Mouse (Mus musculus): Measurements from ENCODE around the gene Car11. TPM values are rescaled to one million over a fixed set of nuclear protein-coding genes. Genes with fewer than 3 reads are reported as not detected.

Gene Car11
- total and polyA plus RNA-seq, 3 experiments: 0.77 to 1.5 TPM; not detected in 1

- Histone ChIP-seq H3K36me3 (ENCODE audit: control insufficient read depth in 1 of 2, insufficient read depth in 2 of 2, low read length in 2 of 2) (no peaks in the 10 kb centered on the region), H3K9ac (ENCODE audit: control insufficient read depth, low read depth, low read length, poor library complexity, severe bottlenecking) (no peak overlapping the region), H3K9me3 (replicated peaks; ENCODE audit: insufficient read depth, low read length) (no peaks in the 10 kb centered on the region), H3K4me1 (ENCODE audit: control insufficient read depth in 1 of 2, insufficient read depth in 2 of 2, low read length in 2 of 2) (no peaks in the 10 kb centered on the region), H3K4me3 (ENCODE audit: control insufficient read depth in 1 of 2, insufficient read depth in 1 of 2, low read depth in 2 of 2, low read length in 2 of 2) (no peak overlapping the region), H3K79me2 (ENCODE audit: control insufficient read depth, insufficient read depth, low read length, poor library complexity) (no peaks in the 10 kb centered on the region), H3K27ac (ENCODE audit: control insufficient read depth, low read depth, low read length) (no peak overlapping the region), H3K27me3 (ENCODE audit: control insufficient read depth in 1 of 2, insufficient read depth in 2 of 2, low read length in 2 of 2) (peaks cover 0 to 2% of the 10 kb centered on the region in 2 experiments; a peak in 1 of 4 replicates)
- no peak for TF ChIP-seq ZKSCAN1 (IDR thresholded peaks at IDR 0.05; ENCODE audit: low read depth, low read length)
- no peak for TF ChIP-seq USF2 (IDR thresholded peaks at IDR 0.05; ENCODE audit: borderline replicate concordance in 1 of 2, insufficient read depth in 1 of 2, low read depth in 1 of 2, low read length in 2 of 2)
- no peak for TF ChIP-seq ZNF384 (IDR thresholded peaks at IDR 0.05; ENCODE audit: low read depth, low read length)
- no peak for TF ChIP-seq NRF1 (IDR thresholded peaks at IDR 0.05; ENCODE audit: insufficient read depth, low read depth, low read length, poor library complexity, severe bottlenecking)
- TF ChIP-seq CHD2 (IDR thresholded peaks at IDR 0.05; ENCODE audit: low read length): no peak
- TF ChIP-seq RAD21 (IDR thresholded peaks at IDR 0.05; ENCODE audit: low read depth, low read length): no peak
- TF ChIP-seq MEF2A (IDR thresholded peaks at IDR 0.05; ENCODE audit: extremely low read depth, insufficient replicate concordance, low read depth, low read length, poor library complexity, severe bottlenecking): no peak
- no peak for TF ChIP-seq MYC (IDR thresholded peaks at IDR 0.05; ENCODE audit: low read depth, low read length)
- no peak for TF ChIP-seq POLR2AphosphoS5 (IDR thresholded peaks at IDR 0.05; ENCODE audit: borderline replicate concordance, low read depth, low read length)
- TF ChIP-seq MXI1 (IDR thresholded peaks at IDR 0.05; ENCODE audit: low read depth, low read length): no peak
- no peak for TF ChIP-seq E2F4 (IDR thresholded peaks at IDR 0.05; ENCODE audit: borderline replicate concordance, low read depth, low read length)
- no peak for TF ChIP-seq CTCF (IDR thresholded peaks at IDR 0.05 in 2 of 3, conservative IDR thresholded peaks at IDR 0.05 in 1 of 3; ENCODE audit: control insufficient read depth in 1 of 3, insufficient read depth in 1 of 3, low read depth in 2 of 3, low read length in 3 of 3, poor library complexity in 1 of 3, severe bottlenecking in 1 of 3)
- TF ChIP-seq KAT2A (conservative IDR thresholded peaks at IDR 0.05; ENCODE audit: low read depth, low read length): no peak
- no peak for TF ChIP-seq ZC3H11A (IDR thresholded peaks at IDR 0.05; ENCODE audit: low read depth, low read length)
- TF ChIP-seq USF1 (IDR thresholded peaks at IDR 0.05; ENCODE audit: low read depth, low read length): no peak
- TF ChIP-seq TBP (IDR thresholded peaks at IDR 0.05; ENCODE audit: low read depth, low read length): no peak
- TF ChIP-seq MAX (IDR thresholded peaks at IDR 0.05; ENCODE audit: low read length): no peak
- no peak for TF ChIP-seq BHLHE40 (IDR thresholded peaks at IDR 0.05; ENCODE audit: borderline replicate concordance, low read depth, low read length)
- no peak for TF ChIP-seq UBTF (IDR thresholded peaks at IDR 0.05; ENCODE audit: borderline replicate concordance, insufficient read depth, low read depth, low read length)
- DNase-seq (ENCODE audit: low read depth, low spot score): no peak
Measured at GRCm38 (mm10) chr7:45750162-45750561, 50.5 kb downstream of the Car11 start.

Other genes starting within 250 kb of the Car11 start
Only the 30 nearest of the 34 such genes appear.
- gene Tulp2, start 218.0 kb upstream of the Car11 start, total RNA-seq (2012; rRNA removed): 0.56 and 1.1 TPM in 2 replicates
- 1 to 10 TPM in 1 of 2 experiments, not detected in 1; 1.2 TPM for gene Tulp2, start 218.0 kb upstream of the Car11 start, polyA plus RNA-seq (2012; ENCODE audit: insufficient read depth in 1 of 2, insufficient read length in 2 of 2, low read depth in 1 of 2, low replicate concordance in 2 of 2, missing spikeins in 1 of 2)
- not detected in 2 replicates for gene Gm45808, start 213.0 kb upstream of the Car11 start, total RNA-seq (2012; rRNA removed)
- not detected for gene Gm45808, start 213.0 kb upstream of the Car11 start, polyA plus RNA-seq (2012; ENCODE audit: insufficient read depth in 1 of 2, insufficient read length in 2 of 2, low read depth in 1 of 2, low replicate concordance in 2 of 2, missing spikeins in 1 of 2)
- gene Dhdh, start 211.0 kb upstream of the Car11 start, total RNA-seq (2012; rRNA removed): 0.08 and 0.10 TPM in 2 replicates
- gene Dhdh, start 211.0 kb upstream of the Car11 start, polyA plus RNA-seq (2012; ENCODE audit: insufficient read depth in 1 of 2, insufficient read length in 2 of 2, low read depth in 1 of 2, low replicate concordance in 2 of 2, missing spikeins in 1 of 2): 1 to 10 TPM in 1 of 2 experiments, not detected in 1; 1.6 TPM
- 196 and 224 TPM in 2 replicates for gene Nucb1, start 189.4 kb upstream of the Car11 start, total RNA-seq (2012; rRNA removed)
- 100 to 1,000 TPM in 1 of 2 experiments, 10 to 100 TPM in 1; 92.3 to 343 TPM for gene Nucb1, start 189.4 kb upstream of the Car11 start, polyA plus RNA-seq (2012; ENCODE audit: insufficient read depth in 1 of 2, insufficient read length in 2 of 2, low read depth in 1 of 2, low replicate concordance in 2 of 2, missing spikeins in 1 of 2)
- 27.0 and 27.2 TPM in 2 replicates for gene Ppp1r15a, start 173.6 kb upstream of the Car11 start, total RNA-seq (2012; rRNA removed)
- gene Ppp1r15a, start 173.6 kb upstream of the Car11 start, polyA plus RNA-seq (2012; ENCODE audit: insufficient read depth in 1 of 2, insufficient read length in 2 of 2, low read depth in 1 of 2, low replicate concordance in 2 of 2, missing spikeins in 1 of 2): 10 to 100 TPM in 1 of 2 experiments, not detected in 1; 78.0 TPM
- gene Plekha4, start 173.5 kb upstream of the Car11 start, total RNA-seq (2012; rRNA removed): 0.12 and 0.36 TPM in 2 replicates
- gene Plekha4, start 173.5 kb upstream of the Car11 start, polyA plus RNA-seq (2012; ENCODE audit: insufficient read depth in 1 of 2, insufficient read length in 2 of 2, low read depth in 1 of 2, low replicate concordance in 2 of 2, missing spikeins in 1 of 2): under 1 TPM in 1 of 2 experiments, not detected in 1; 0.65 TPM
- gene Hsd17b14, start 144.9 kb upstream of the Car11 start, total RNA-seq (2012; rRNA removed): 1.8 and 2.0 TPM in 2 replicates
- gene Hsd17b14, start 144.9 kb upstream of the Car11 start, polyA plus RNA-seq (2012; ENCODE audit: insufficient read depth in 1 of 2, insufficient read length in 2 of 2, low read depth in 1 of 2, low replicate concordance in 2 of 2, missing spikeins in 1 of 2): 1 to 10 TPM in 1 of 2 experiments, not detected in 1; 9.3 TPM
- 47.4 and 49.4 TPM in 2 replicates for gene Bcat2, start 129.7 kb upstream of the Car11 start, total RNA-seq (2012; rRNA removed)
- 100 to 1,000 TPM in 1 of 2 experiments, not detected in 1; 140 TPM for gene Bcat2, start 129.7 kb upstream of the Car11 start, polyA plus RNA-seq (2012; ENCODE audit: insufficient read depth in 1 of 2, insufficient read length in 2 of 2, low read depth in 1 of 2, low replicate concordance in 2 of 2, missing spikeins in 1 of 2)
- gene Fgf21, start 84.4 kb upstream of the Car11 start, total RNA-seq (2012; rRNA removed): not detected in 2 replicates
- gene Fgf21, start 84.4 kb upstream of the Car11 start, polyA plus RNA-seq (2012; ENCODE audit: insufficient read depth in 1 of 2, insufficient read length in 2 of 2, low read depth in 1 of 2, low replicate concordance in 2 of 2, missing spikeins in 1 of 2): not detected
- gene Fut1, start 82.6 kb upstream of the Car11 start, total RNA-seq (2012; rRNA removed): 0.07 TPM in 1 of 2 replicates, not detected in the other
- under 1 TPM in 1 of 2 experiments, not detected in 1; 0.04 TPM for gene Fut1, start 82.6 kb upstream of the Car11 start, polyA plus RNA-seq (2012; ENCODE audit: insufficient read depth in 1 of 2, insufficient read length in 2 of 2, low read depth in 1 of 2, low replicate concordance in 2 of 2, missing spikeins in 1 of 2)
- not detected in 2 replicates for gene Izumo1, start 78.0 kb upstream of the Car11 start, total RNA-seq (2012; rRNA removed)
- under 1 TPM in 1 of 2 experiments, not detected in 1; 0.04 TPM for gene Izumo1, start 78.0 kb upstream of the Car11 start, polyA plus RNA-seq (2012; ENCODE audit: insufficient read depth in 1 of 2, insufficient read length in 2 of 2, low read depth in 1 of 2, low replicate concordance in 2 of 2, missing spikeins in 1 of 2)
- 1.1 TPM in 2 replicates for gene Rasip1, start 72.4 kb upstream of the Car11 start, total RNA-seq (2012; rRNA removed)
- under 1 TPM in 1 of 2 experiments, not detected in 1; 0.65 TPM for gene Rasip1, start 72.4 kb upstream of the Car11 start, polyA plus RNA-seq (2012; ENCODE audit: insufficient read depth in 1 of 2, insufficient read length in 2 of 2, low read depth in 1 of 2, low replicate concordance in 2 of 2, missing spikeins in 1 of 2)
- gene Mamstr, start 59.9 kb upstream of the Car11 start, total RNA-seq (2012; rRNA removed): not detected in 2 replicates
- gene Mamstr, start 59.9 kb upstream of the Car11 start, polyA plus RNA-seq (2012; ENCODE audit: insufficient read depth in 1 of 2, insufficient read length in 2 of 2, low read depth in 1 of 2, low replicate concordance in 2 of 2, missing spikeins in 1 of 2): not detected
- gene Fut2, start 33.4 kb upstream of the Car11 start, total RNA-seq (2012; rRNA removed): not detected in 2 replicates
- gene Fut2, start 33.4 kb upstream of the Car11 start, polyA plus RNA-seq (2012; ENCODE audit: insufficient read depth in 1 of 2, insufficient read length in 2 of 2, low read depth in 1 of 2, low replicate concordance in 2 of 2, missing spikeins in 1 of 2): not detected
- gene Ntn5, start 15.8 kb upstream of the Car11 start, total RNA-seq (2012; rRNA removed): not detected in 2 replicates
- gene Ntn5, start 15.8 kb upstream of the Car11 start, polyA plus RNA-seq (2012; ENCODE audit: insufficient read depth in 1 of 2, insufficient read length in 2 of 2, low read depth in 1 of 2, low replicate concordance in 2 of 2, missing spikeins in 1 of 2): under 1 TPM in 1 of 2 experiments, not detected in 1; 0.13 TPM
- not detected in 2 replicates for gene Sec1, start 5.4 kb upstream of the Car11 start, total RNA-seq (2012; rRNA removed)
- gene Sec1, start 5.4 kb upstream of the Car11 start, polyA plus RNA-seq (2012; ENCODE audit: insufficient read depth in 1 of 2, insufficient read length in 2 of 2, low read depth in 1 of 2, low replicate concordance in 2 of 2, missing spikeins in 1 of 2): not detected
- gene Dbp, start 5.2 kb downstream of the Car11 start, total RNA-seq (2012; rRNA removed): 21.1 and 24.4 TPM in 2 replicates
- gene Dbp, start 5.2 kb downstream of the Car11 start, polyA plus RNA-seq (2012; ENCODE audit: insufficient read depth in 1 of 2, insufficient read length in 2 of 2, low read depth in 1 of 2, low replicate concordance in 2 of 2, missing spikeins in 1 of 2): 10 to 100 TPM in 1 of 2 experiments, not detected in 1; 22.5 TPM
- gene Rpl18, start 15.6 kb downstream of the Car11 start, total RNA-seq (2012; rRNA removed): 3,210 and 3,724 TPM in 2 replicates
- 1,000 to 10,000 TPM in 1 of 2 experiments, not detected in 1; 3,544 TPM for gene Rpl18, start 15.6 kb downstream of the Car11 start, polyA plus RNA-seq (2012; ENCODE audit: insufficient read depth in 1 of 2, insufficient read length in 2 of 2, low read depth in 1 of 2, low replicate concordance in 2 of 2, missing spikeins in 1 of 2)
- gene Sphk2, start 18.2 kb downstream of the Car11 start, total RNA-seq (2012; rRNA removed): 18.3 and 21.0 TPM in 2 replicates
- 10 to 100 TPM in 1 of 2 experiments, not detected in 1; 40.2 TPM for gene Sphk2, start 18.2 kb downstream of the Car11 start, polyA plus RNA-seq (2012; ENCODE audit: insufficient read depth in 1 of 2, insufficient read length in 2 of 2, low read depth in 1 of 2, low replicate concordance in 2 of 2, missing spikeins in 1 of 2)
- 0.95 and 1.0 TPM in 2 replicates for gene Fam83e, start 21.4 kb downstream of the Car11 start, total RNA-seq (2012; rRNA removed)
- under 1 TPM in 1 of 2 experiments, not detected in 1; 0.43 TPM for gene Fam83e, start 21.4 kb downstream of the Car11 start, polyA plus RNA-seq (2012; ENCODE audit: insufficient read depth in 1 of 2, insufficient read length in 2 of 2, low read depth in 1 of 2, low replicate concordance in 2 of 2, missing spikeins in 1 of 2)
- gene Spaca4, start 26.0 kb downstream of the Car11 start, total RNA-seq (2012; rRNA removed): not detected in 2 replicates
- under 1 TPM in 1 of 2 experiments, not detected in 1; 0.38 TPM for gene Spaca4, start 26.0 kb downstream of the Car11 start, polyA plus RNA-seq (2012; ENCODE audit: insufficient read depth in 1 of 2, insufficient read length in 2 of 2, low read depth in 1 of 2, low replicate concordance in 2 of 2, missing spikeins in 1 of 2)
- gene Lmtk3, start 83.9 kb downstream of the Car11 start, total RNA-seq (2012; rRNA removed): 0.03 and 0.04 TPM in 2 replicates
- gene Lmtk3, start 83.9 kb downstream of the Car11 start, polyA plus RNA-seq (2012; ENCODE audit: insufficient read depth in 1 of 2, insufficient read length in 2 of 2, low read depth in 1 of 2, low replicate concordance in 2 of 2, missing spikeins in 1 of 2): under 1 TPM in 1 of 2 experiments, not detected in 1; 0.40 TPM
- gene Sult2b1, start 84.8 kb downstream of the Car11 start, total RNA-seq (2012; rRNA removed): 0.08 and 0.16 TPM in 2 replicates
- under 1 TPM in 1 of 2 experiments, not detected in 1; 0.47 TPM for gene Sult2b1, start 84.8 kb downstream of the Car11 start, polyA plus RNA-seq (2012; ENCODE audit: insufficient read depth in 1 of 2, insufficient read length in 2 of 2, low read depth in 1 of 2, low replicate concordance in 2 of 2, missing spikeins in 1 of 2)
- gene Cyth2, start 114.7 kb downstream of the Car11 start, total RNA-seq (2012; rRNA removed): 42.6 and 52.9 TPM in 2 replicates
- gene Cyth2, start 114.7 kb downstream of the Car11 start, polyA plus RNA-seq (2012; ENCODE audit: insufficient read depth in 1 of 2, insufficient read length in 2 of 2, low read depth in 1 of 2, low replicate concordance in 2 of 2, missing spikeins in 1 of 2): 10 to 100 TPM in 1 of 2 experiments, not detected in 1; 92.2 TPM
- gene Kcnj14, start 124.9 kb downstream of the Car11 start, total RNA-seq (2012; rRNA removed): 0.39 and 0.46 TPM in 2 replicates
- gene Kcnj14, start 124.9 kb downstream of the Car11 start, polyA plus RNA-seq (2012; ENCODE audit: insufficient read depth in 1 of 2, insufficient read length in 2 of 2, low read depth in 1 of 2, low replicate concordance in 2 of 2, missing spikeins in 1 of 2): 1 to 10 TPM in 1 of 2 experiments, not detected in 1; 1.3 TPM
- gene Grwd1, start 131.1 kb downstream of the Car11 start, total RNA-seq (2012; rRNA removed): 132 and 173 TPM in 2 replicates
- gene Grwd1, start 131.1 kb downstream of the Car11 start, polyA plus RNA-seq (2012; ENCODE audit: insufficient read depth in 1 of 2, insufficient read length in 2 of 2, low read depth in 1 of 2, low replicate concordance in 2 of 2, missing spikeins in 1 of 2): 100 to 1,000 TPM in 1 of 2 experiments, 10 to 100 TPM in 1; 82.2 to 108 TPM
- 33.2 and 42.3 TPM in 2 replicates for gene Kdelr1, start 172.9 kb downstream of the Car11 start, total RNA-seq (2012; rRNA removed)
- gene Kdelr1, start 172.9 kb downstream of the Car11 start, polyA plus RNA-seq (2012; ENCODE audit: insufficient read depth in 1 of 2, insufficient read length in 2 of 2, low read depth in 1 of 2, low replicate concordance in 2 of 2, missing spikeins in 1 of 2): 10 to 100 TPM in 1 of 2 experiments, not detected in 1; 60.6 TPM
- gene Grin2d, start 178.5 kb downstream of the Car11 start, total RNA-seq (2012; rRNA removed): 0.16 and 0.19 TPM in 2 replicates
- under 1 TPM in 1 of 2 experiments, not detected in 1; 0.57 TPM for gene Grin2d, start 178.5 kb downstream of the Car11 start, polyA plus RNA-seq (2012; ENCODE audit: insufficient read depth in 1 of 2, insufficient read length in 2 of 2, low read depth in 1 of 2, low replicate concordance in 2 of 2, missing spikeins in 1 of 2)
- 0.33 and 0.46 TPM in 2 replicates for gene Syngr4, start 196.9 kb downstream of the Car11 start, total RNA-seq (2012; rRNA removed)
- 1 to 10 TPM in 1 of 2 experiments, not detected in 1; 1.1 TPM for gene Syngr4, start 196.9 kb downstream of the Car11 start, polyA plus RNA-seq (2012; ENCODE audit: insufficient read depth in 1 of 2, insufficient read length in 2 of 2, low read depth in 1 of 2, low replicate concordance in 2 of 2, missing spikeins in 1 of 2)
- gene Tmem143, start 197.1 kb downstream of the Car11 start, total RNA-seq (2012; rRNA removed): 10.1 and 10.7 TPM in 2 replicates
- 10 to 100 TPM in 1 of 2 experiments, not detected in 1; 20.1 TPM for gene Tmem143, start 197.1 kb downstream of the Car11 start, polyA plus RNA-seq (2012; ENCODE audit: insufficient read depth in 1 of 2, insufficient read length in 2 of 2, low read depth in 1 of 2, low replicate concordance in 2 of 2, missing spikeins in 1 of 2)

All from MEL (cell line).